Mouse (Mus musculus) right cerebral cortex, postnatal 10 days (tissue): Measurements from ENCODE around the gene Npy.

ENCODE experiments used
- DNase-seq, 2 experiments: peaks; one replicate each; pipeline ENCODE4 v3.0.0; 2021; ENCODE audit warnings: low spot score in 2 of 2

The Npy gene

DNA sequence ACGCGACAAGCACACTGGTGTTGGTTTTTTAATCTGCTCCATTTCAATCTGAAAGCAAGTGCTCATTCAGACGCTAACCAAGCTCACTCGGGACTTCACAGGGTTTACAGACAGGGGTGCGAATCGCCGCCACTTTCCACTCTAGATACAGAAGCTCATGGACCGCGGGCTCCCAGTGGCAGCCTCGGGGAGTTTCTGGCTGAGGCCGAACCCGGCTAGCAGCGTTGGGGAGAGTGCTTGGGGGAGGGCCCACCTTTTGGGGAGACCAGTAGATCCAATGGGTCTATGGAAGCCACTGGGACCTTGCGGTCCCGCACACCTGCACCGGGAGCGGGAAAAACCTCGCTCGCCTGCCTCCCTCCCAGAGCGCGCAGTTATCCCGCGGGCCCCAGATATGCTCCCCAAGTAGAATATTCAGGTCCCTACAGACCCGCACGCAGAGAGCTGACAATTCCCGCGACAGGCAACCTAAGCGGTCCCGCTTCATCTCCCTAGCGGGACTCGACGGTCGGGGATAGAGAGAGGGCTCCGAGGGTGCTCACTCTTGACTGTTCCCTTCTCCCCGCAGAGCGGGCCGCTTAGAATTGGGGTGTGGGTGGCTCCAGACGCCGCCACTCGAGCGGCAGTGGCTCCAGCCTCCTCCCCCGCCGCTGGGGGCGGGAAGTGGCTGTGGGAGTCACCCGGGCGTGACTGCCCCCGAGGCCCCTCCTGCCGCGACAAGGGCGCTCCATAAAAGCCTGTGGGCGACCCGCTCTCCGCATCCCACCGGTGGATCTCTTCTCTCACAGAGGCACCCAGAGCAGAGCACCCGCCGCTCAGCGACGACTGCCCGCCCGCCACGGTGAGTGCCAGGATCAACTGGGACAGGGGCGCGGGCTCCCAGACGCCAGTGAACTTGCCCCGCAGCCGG, at the start of gene Npy:
Gene Npy, plus strand, starts transcription at position 750 of the 910 bp plus-strand sequence.
- DNase-seq, result peak; percentile 30 to 35

DNA sequence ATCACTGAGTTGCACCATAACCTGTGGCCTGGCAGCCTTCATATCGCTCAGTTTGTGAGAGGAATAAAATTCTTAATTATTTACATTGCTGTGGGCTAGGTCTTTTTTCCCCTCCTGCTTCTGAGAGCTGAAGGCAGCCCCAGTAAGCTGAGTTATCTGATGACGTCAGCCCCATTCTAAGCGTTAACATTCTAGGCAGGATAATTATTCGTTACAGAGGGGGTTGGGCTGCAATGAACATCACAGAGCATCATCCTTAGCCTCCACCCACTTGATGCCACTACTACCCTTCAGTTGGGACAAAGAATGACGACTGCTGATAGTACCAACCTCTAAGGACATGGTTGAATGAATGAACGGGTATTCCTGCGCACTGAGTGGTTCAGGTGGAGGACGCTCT, 47.5 kb upstream of the Npy start:
- no peak for DNase-seq

DNA sequence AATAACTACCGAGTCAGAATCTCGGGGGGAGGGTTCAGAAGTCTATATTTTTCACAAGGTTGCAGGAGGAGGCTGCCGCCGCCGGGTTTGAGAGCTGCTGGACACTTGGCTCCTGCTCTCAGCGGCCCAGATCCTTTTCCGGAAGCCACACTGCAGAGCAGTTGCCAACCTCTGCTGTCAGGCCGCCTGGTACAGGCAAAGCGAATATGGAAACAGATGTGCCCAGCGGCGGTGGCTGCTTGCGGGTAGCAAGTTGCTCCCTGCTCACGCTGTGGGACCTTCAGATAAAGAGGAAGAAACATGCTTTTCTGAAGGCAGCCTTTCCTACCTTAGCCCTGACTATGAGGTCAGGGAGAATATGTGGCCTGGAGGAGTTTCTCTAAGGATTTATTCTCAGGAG, 44.4 kb upstream of the Npy start:
- DNase-seq, result no peak

DNA sequence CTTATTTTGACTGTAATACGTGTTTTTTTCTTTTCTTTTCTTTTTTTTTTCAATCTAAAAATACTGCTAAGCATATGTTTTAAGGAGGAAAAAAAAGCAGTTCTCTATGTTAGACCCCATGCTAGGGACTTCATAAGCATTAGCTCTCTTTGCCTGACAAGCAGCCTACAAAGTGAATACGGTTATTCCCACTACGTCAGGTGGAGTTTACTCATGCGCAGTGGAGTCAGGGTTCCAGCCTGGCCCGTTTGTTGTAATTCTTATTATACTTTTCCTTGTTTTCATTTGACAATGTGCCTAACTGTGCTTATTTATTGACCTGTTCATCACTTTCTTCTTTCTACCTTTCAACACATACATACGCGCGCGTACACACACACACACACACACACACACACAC, 43.8 kb upstream of the Npy start:
- peak in 1 of 2 experiments; percentile 47 for DNase-seq

DNA sequence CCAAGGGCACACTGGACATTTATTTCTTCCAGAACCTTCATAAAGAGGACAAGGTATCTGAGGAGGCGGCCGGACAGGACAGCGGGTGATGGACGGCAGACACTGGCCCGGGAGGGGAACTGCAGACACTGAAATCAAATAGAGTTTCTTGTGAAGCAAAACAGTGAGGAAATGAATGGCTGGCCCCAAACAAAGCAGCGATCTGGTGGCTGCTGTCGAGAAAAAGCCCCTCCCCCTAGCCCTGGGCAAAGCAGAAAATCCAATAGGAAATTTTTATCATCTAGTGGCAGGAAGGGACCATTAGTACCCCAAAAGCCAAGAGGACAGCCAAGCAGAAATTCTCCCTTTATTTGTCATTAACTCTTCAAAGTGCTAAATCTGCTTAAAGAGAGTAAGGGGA, 42.9 kb upstream of the Npy start:
- DNase-seq, result no peak

- no peak for DNase-seq
Observed at GRCm38 (mm10) chr6:49780846-49781400, 41.6 kb upstream of the Npy start.

- no peak for DNase-seq
Observed at GRCm38 (mm10) chr6:49781852-49782251, 40.7 kb upstream of the Npy start.

- no peak for DNase-seq
Observed at GRCm38 (mm10) chr6:49782679-49783078, 39.8 kb upstream of the Npy start.

GRCm38 (mm10) chr6:49792524-49792923, 30.0 kb upstream of the Npy start:
- DNase-seq, result peak in 1 of 2 experiments; percentile 9

DNA sequence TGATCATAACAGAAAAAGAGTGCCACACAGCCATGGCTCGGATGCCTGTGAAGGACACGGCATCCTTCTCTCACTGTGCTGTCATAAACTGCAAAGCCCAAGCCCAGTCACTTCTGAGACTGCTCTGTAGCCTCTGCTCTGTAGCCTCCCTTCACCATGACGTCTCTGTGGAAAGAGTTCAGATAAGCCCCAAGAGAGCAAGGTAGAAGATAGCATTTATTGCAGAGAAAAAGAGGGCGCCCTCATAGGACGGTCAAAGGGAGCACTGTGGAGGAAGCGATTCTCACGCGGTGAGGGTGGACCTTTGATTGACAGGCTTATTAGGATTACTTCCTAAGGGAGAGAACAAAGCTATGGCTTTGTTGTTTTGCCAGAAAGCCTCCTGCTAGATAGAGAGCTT, 18.4 kb upstream of the Npy start:
- DNase-seq, result no peak

- peak in 1 of 2 experiments; percentile 10 for DNase-seq
Observed at GRCm38 (mm10) chr6:49808076-49808475, 14.4 kb upstream of the Npy start.

DNA sequence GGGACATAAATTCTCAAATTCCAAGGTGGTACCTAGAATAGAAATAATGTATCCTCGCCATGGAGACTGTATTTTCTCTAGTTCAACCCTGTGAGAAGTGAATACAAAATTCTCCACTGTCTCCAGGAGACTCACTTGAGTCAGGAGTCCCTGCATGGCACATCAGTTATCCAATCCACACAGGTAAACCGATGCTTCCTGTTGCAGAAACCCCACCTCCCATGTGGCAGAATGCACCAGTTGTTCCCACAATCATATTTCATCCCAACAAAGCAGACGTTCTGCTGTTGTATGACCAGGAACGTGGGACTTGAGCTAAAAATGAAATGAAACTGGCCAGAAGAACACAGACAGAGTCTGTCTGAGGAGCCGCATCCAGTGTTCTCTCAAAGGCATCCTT, 5.3 kb upstream of the Npy start:
- peak in 1 of 2 experiments; percentile 45 for DNase-seq

GRCm38 (mm10) chr6:49817625-49818024, 4.9 kb upstream of the Npy start:
- peak; percentile 32 to 43 for DNase-seq

- no peak for DNase-seq
Observed at GRCm38 (mm10) chr6:49822871-49823230, 341 bp downstream of the Npy start.

DNA sequence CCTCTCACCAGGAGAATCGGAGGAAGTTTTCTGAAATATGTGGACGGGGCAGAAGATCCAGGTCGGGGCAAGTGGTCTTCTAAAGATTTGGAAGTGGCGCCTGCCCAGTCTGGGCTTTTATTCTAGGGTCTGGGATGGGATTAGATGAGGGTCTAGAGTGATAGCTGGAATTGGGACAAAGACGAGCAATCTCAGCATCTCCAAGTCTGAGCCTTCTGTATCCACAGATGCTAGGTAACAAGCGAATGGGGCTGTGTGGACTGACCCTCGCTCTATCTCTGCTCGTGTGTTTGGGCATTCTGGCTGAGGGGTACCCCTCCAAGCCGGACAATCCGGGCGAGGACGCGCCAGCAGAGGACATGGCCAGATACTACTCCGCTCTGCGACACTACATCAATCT, 861 bp downstream of the Npy start:
- no peak for DNase-seq

DNA sequence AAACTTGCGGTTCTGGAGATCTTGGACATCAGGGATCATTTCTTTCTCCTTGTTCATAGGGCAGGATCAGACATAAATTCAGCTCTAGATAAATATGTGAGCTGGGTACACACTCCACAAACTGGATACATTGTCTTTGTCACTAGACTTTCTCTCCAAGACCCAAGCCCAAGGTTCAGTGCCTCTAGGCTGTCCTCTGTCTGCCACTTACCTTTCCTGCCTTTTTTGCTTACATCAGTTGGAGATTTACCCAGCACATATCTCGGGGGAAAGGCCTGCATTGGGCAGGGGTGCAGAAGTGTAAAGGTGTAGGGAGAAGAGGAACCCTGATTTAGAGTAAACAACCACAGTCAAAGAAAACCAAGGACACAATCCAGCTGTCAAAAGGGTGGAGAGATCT, 1.3 kb downstream of the Npy start:
- no peak for DNase-seq

DNA sequence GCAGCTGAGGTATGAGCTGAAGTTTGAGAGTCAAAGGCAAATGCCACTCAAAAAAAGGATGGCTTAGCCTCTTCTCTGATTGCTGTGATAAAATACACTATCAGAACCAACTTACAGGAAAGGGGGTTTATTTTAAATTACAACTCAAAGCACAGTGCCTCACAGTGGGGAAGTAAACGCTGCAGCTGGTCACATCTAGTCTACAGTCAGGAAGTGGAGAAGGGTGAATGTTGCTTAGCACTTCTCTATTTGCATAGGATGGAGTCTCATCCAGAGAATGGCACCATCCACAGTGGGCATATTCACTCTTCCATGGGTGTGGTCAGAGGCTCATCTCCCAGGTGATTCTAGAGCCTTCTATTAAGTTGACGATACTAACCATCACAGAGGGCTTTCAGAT, 9.1 kb downstream of the Npy start:
- DNase-seq, result no peak

GRCm38 (mm10) chr6:49856830-49857229, 34.3 kb downstream of the Npy start:
- DNase-seq, result peak in 1 of 2 experiments; percentile 29

GRCm38 (mm10) chr6:49867571-49867970, 45.1 kb downstream of the Npy start:
- no peak for DNase-seq

DNA sequence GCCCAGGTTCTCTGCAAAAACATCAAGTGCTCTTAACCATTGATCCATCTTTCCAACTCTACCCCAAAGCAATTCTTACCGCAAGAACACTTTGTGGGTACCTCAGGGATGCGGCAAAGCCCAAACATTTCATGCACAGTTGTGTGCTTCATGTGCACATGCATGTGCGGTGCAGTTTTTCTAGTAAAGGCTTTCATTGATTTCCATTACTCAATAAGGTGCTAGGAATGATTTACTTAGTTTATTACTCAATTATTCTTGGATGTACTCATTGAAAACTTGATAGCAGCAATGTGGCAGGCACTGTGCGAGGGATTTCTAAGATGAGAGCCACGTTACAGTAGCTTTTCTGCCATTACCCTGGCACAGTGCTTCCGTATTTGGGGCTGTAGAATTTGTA, 48.6 kb downstream of the Npy start:
- no peak for DNase-seq

DNA sequence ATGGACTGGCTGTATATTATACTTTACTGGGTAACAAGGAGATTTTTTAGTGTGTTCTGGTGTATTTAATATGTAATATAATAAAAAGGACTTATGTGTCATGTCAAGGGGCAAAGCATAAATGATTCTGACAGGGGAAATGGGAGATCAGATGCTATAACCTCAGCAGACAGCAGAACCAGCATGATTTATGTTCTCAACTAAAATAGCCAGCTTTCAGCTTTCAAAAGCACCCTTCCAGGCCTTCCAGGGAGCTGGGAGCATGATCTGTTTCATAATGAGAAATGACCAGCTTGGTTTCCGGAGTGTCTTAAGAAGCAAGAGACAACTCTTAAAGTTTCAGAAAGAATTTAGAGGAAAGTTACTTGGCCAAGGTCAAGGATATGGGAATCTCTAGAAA, 51.0 kb downstream of the Npy start:
- no peak for DNase-seq

- DNase-seq, result no peak
Observed at GRCm38 (mm10) chr6:49875160-49875559, 52.6 kb downstream of the Npy start.

GRCm38 (mm10) chr6:49875791-49876190, 53.3 kb downstream of the Npy start:
- DNase-seq, result peak; percentile 32 to 38
